Mouse (Mus musculus): Measurements from ENCODE around the gene Arsg. TPM values are rescaled to one million over a fixed set of nuclear protein-coding genes. Genes with fewer than 3 reads are reported as not detected.

Arsg gene
- polyA plus RNA-seq, 1 experiment from 2014 or later, result 2.3 TPM

- no peaks in the 10 kb centered on the region for H3K9me3 ChIP-seq (ENCODE audit: control insufficient read depth, low read length)
- H3K4me1 ChIP-seq (ENCODE audit: control insufficient read depth, insufficient read depth, low read length), result peaks cover 5% of the 10 kb centered on the region; the same call in 1 of the 2 replicates
- WGBS, result 56% methylated on average over 14 of the region's 14 CpGs
- H3K9ac ChIP-seq (ENCODE audit: low read length), result no peak overlapping the region
- no peaks in the 10 kb centered on the region for H3K36me3 ChIP-seq (ENCODE audit: control insufficient read depth, insufficient read depth, low read length)
- H3K4me3 ChIP-seq (ENCODE audit: low read depth, low read length), result no peak overlapping the region
- no peak overlapping the region for H3K4me2 ChIP-seq (ENCODE audit: low read depth)
- H3K27ac ChIP-seq (ENCODE audit: low read depth, low read length), result no peak overlapping the region
- H3K27me3 ChIP-seq (ENCODE audit: control insufficient read depth, insufficient read depth, low read length), result no peaks in the 10 kb centered on the region
- DNase-seq (ENCODE audit: low spot score) (no peak), ATAC-seq (ENCODE audit: insufficient read depth, low FRiP score, low TSS enrichment) (no peak)
These were observed 22.7 kb downstream of the Arsg start for GRCm38 (mm10) chr11:109495771-109496474.

DNA sequence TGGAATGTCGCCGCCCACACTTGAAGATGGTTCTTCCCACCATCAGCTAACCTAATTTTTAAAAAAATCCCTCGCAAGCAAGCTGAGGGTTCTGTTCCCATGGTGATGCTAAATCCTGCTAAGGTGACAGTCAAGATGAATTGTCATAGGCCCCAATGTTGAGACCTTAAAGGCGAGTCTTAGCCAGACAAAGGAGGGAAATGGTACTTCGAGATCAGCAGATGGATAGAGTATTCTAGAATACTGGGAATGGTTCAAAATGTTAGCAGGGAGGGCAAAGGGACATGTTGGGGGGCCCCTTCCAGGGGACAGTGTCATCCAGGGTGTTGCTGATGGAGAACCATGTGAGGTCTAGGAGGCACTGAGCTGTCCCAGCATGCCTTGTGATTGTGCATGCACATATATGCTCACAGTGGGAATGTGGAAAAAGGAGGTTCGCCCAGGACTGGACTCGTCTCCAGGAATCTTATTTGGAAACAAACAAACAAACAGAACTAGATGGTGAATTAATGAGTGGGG is 23.4 kb downstream of the Arsg start:
- Histone ChIP-seq H3K9ac (ENCODE audit: low read length) (no peak overlapping the region), H3K27me3 (ENCODE audit: control insufficient read depth, insufficient read depth, low read length) (no peaks in the 10 kb centered on the region), H3K27ac (ENCODE audit: low read depth, low read length) (no peak overlapping the region), H3K4me2 (ENCODE audit: low read depth) (no peak overlapping the region), H3K9me3 (ENCODE audit: control insufficient read depth, low read length) (no peaks in the 10 kb centered on the region), H3K4me1 (ENCODE audit: control insufficient read depth, insufficient read depth, low read length) (peaks cover 5% of the 10 kb centered on the region; the same call in 1 of the 2 replicates), H3K4me3 (ENCODE audit: low read depth, low read length) (no peak overlapping the region), H3K36me3 (ENCODE audit: control insufficient read depth, insufficient read depth, low read length) (no peaks in the 10 kb centered on the region)
- no peak for ATAC-seq (ENCODE audit: insufficient read depth, low FRiP score, low TSS enrichment)
- no peak for DNase-seq (ENCODE audit: low spot score)
- WGBS, result 85% methylated on average over 7 of the region's 7 CpGs

- no peak overlapping the region for H3K9ac ChIP-seq (ENCODE audit: low read length)
- H3K36me3 ChIP-seq (ENCODE audit: control insufficient read depth, insufficient read depth, low read length), result no peaks in the 10 kb centered on the region
- no peak overlapping the region for H3K27ac ChIP-seq (ENCODE audit: low read depth, low read length)
- 61% methylated on average over 6 of the region's 6 CpGs for WGBS
- H3K4me2 ChIP-seq (ENCODE audit: low read depth), result no peak overlapping the region
- peaks cover 5% of the 10 kb centered on the region; the same call in 1 of the 2 replicates for H3K4me1 ChIP-seq (ENCODE audit: control insufficient read depth, insufficient read depth, low read length)
- DNase-seq (ENCODE audit: low spot score), result no peak
- H3K4me3 ChIP-seq (ENCODE audit: low read depth, low read length), result no peak overlapping the region
- H3K9me3 ChIP-seq (ENCODE audit: control insufficient read depth, low read length), result no peaks in the 10 kb centered on the region
- ATAC-seq (ENCODE audit: insufficient read depth, low FRiP score, low TSS enrichment), result no peak
- H3K27me3 ChIP-seq (ENCODE audit: control insufficient read depth, insufficient read depth, low read length), result no peaks in the 10 kb centered on the region
These were observed 24.0 kb downstream of the Arsg start for GRCm38 (mm10) chr11:109496996-109497714.

- Histone ChIP-seq H3K36me3 (ENCODE audit: control insufficient read depth, insufficient read depth, low read length) (no peaks in the 10 kb centered on the region), H3K9ac (ENCODE audit: low read length) (no peak overlapping the region), H3K27me3 (ENCODE audit: control insufficient read depth, insufficient read depth, low read length) (no peaks in the 10 kb centered on the region), H3K4me1 (ENCODE audit: control insufficient read depth, insufficient read depth, low read length) (peaks cover 5% of the 10 kb centered on the region; the same call in 1 of the 2 replicates), H3K27ac (ENCODE audit: low read depth, low read length) (no peak overlapping the region), H3K4me3 (ENCODE audit: low read depth, low read length) (no peak overlapping the region), H3K9me3 (ENCODE audit: control insufficient read depth, low read length) (no peaks in the 10 kb centered on the region), H3K4me2 (ENCODE audit: low read depth) (no peak overlapping the region)
- DNase-seq (ENCODE audit: low spot score), result no peak
- no peak for ATAC-seq (ENCODE audit: insufficient read depth, low FRiP score, low TSS enrichment)
- WGBS, result 72% methylated on average over 9 of the region's 9 CpGs
These were observed 24.8 kb downstream of the Arsg start for GRCm38 (mm10) chr11:109497990-109498389.

- no peak overlapping the region for H3K27ac ChIP-seq (ENCODE audit: low read depth, low read length)
- no peak overlapping the region for H3K4me3 ChIP-seq (ENCODE audit: low read depth, low read length)
- no peak overlapping the region for H3K9ac ChIP-seq (ENCODE audit: low read length)
- 90% methylated on average over 5 of the region's 5 CpGs for WGBS
- ATAC-seq (ENCODE audit: insufficient read depth, low FRiP score, low TSS enrichment) (no peak), DNase-seq (ENCODE audit: low spot score) (no peak)
- H3K27me3 ChIP-seq (ENCODE audit: control insufficient read depth, insufficient read depth, low read length), result no peaks in the 10 kb centered on the region
- H3K9me3 ChIP-seq (ENCODE audit: control insufficient read depth, low read length), result no peaks in the 10 kb centered on the region
- no peaks in the 10 kb centered on the region for H3K36me3 ChIP-seq (ENCODE audit: control insufficient read depth, insufficient read depth, low read length)
- no peak overlapping the region for H3K4me2 ChIP-seq (ENCODE audit: low read depth)
- H3K4me1 ChIP-seq (ENCODE audit: control insufficient read depth, insufficient read depth, low read length), result peaks cover 4% of the 10 kb centered on the region; the same call in 1 of the 2 replicates
These were observed 27.0 kb downstream of the Arsg start for GRCm38 (mm10) chr11:109500206-109500605.

- DNase-seq (ENCODE audit: low spot score) (no peak), ATAC-seq (ENCODE audit: insufficient read depth, low FRiP score, low TSS enrichment) (no peak)
- no peak overlapping the region for H3K4me2 ChIP-seq (ENCODE audit: low read depth)
- H3K4me3 ChIP-seq (ENCODE audit: low read depth, low read length), result no peak overlapping the region
- H3K36me3 ChIP-seq (ENCODE audit: control insufficient read depth, insufficient read depth, low read length), result no peaks in the 10 kb centered on the region
- H3K9me3 ChIP-seq (ENCODE audit: control insufficient read depth, low read length), result no peaks in the 10 kb centered on the region
- no peak overlapping the region for H3K9ac ChIP-seq (ENCODE audit: low read length)
- no peaks in the 10 kb centered on the region for H3K27me3 ChIP-seq (ENCODE audit: control insufficient read depth, insufficient read depth, low read length)
- no peaks in the 10 kb centered on the region for H3K4me1 ChIP-seq (ENCODE audit: control insufficient read depth, insufficient read depth, low read length)
- 86% methylated on average over 9 of the region's 9 CpGs for WGBS
- no peak overlapping the region for H3K27ac ChIP-seq (ENCODE audit: low read depth, low read length)
These were observed 31.8 kb downstream of the Arsg start for GRCm38 (mm10) chr11:109504977-109505376.

DNA sequence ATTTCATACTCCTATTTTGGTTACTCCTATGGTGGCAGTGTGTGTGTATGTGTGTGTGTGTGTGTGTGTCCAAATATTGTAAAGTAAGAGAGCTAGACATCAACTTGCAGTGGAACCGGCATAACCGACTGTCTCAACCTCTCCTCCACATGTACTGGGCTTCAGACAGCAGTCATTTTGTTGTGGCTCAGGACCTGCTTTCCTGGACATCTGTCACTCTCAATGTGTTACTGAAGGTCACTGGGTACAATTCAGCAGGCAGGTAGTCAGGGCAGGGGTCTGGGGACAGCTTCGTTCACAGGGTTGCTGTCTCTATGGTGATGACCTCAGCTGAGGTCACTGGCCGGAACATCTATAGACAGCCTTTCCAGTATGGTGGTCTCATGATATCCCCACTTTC is 32.6 kb downstream of the Arsg start:
- Histone ChIP-seq H3K27ac (ENCODE audit: low read depth, low read length) (no peak overlapping the region), H3K4me3 (ENCODE audit: low read depth, low read length) (no peak overlapping the region), H3K27me3 (ENCODE audit: control insufficient read depth, insufficient read depth, low read length) (no peaks in the 10 kb centered on the region), H3K9ac (ENCODE audit: low read length) (no peak overlapping the region), H3K4me2 (ENCODE audit: low read depth) (no peak overlapping the region), H3K4me1 (ENCODE audit: control insufficient read depth, insufficient read depth, low read length) (no peaks in the 10 kb centered on the region), H3K9me3 (ENCODE audit: control insufficient read depth, low read length) (no peaks in the 10 kb centered on the region), H3K36me3 (ENCODE audit: control insufficient read depth, insufficient read depth, low read length) (no peaks in the 10 kb centered on the region)
- ATAC-seq (ENCODE audit: insufficient read depth, low FRiP score, low TSS enrichment) (no peak), DNase-seq (ENCODE audit: low spot score) (no peak)
- WGBS, result 81% methylated on average over 4 of the region's 4 CpGs

DNA sequence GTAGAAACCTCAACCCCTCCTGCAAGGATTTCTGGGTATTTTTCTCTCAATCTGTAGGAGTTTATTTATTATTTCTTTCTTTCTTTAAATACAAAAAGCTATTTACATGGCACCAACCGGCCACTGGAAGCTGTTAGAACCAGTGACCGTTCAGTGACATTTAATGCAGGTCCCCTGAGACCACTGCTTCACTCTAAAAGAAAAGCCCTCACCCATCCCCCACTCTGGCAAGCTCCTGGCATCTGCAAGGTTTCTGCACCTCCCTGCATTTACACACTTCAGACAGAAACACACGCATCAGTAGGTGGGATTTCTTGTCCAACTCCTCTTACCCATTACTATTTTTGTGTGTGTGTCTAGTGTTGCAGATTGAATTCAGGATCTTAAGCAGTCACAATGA is 33.9 kb downstream of the Arsg start:
- ATAC-seq (ENCODE audit: insufficient read depth, low FRiP score, low TSS enrichment) (no peak), DNase-seq (ENCODE audit: low spot score) (peak; percentile 22)
- Histone ChIP-seq H3K4me1 (ENCODE audit: control insufficient read depth, insufficient read depth, low read length) (no peaks in the 10 kb centered on the region), H3K27ac (ENCODE audit: low read depth, low read length) (no peak overlapping the region), H3K36me3 (ENCODE audit: control insufficient read depth, insufficient read depth, low read length) (no peaks in the 10 kb centered on the region), H3K27me3 (ENCODE audit: control insufficient read depth, insufficient read depth, low read length) (no peaks in the 10 kb centered on the region), H3K9ac (ENCODE audit: low read length) (no peak overlapping the region), H3K4me2 (ENCODE audit: low read depth) (no peak overlapping the region), H3K9me3 (ENCODE audit: control insufficient read depth, low read length) (no peaks in the 10 kb centered on the region), H3K4me3 (ENCODE audit: low read depth, low read length) (no peak overlapping the region)
- 38% methylated on average over 3 of the region's 3 CpGs for WGBS
